Mouse (Mus musculus): Measurements from ENCODE around the gene Rora. TPM values are rescaled to one million over a fixed set of nuclear protein-coding genes. Genes with fewer than 3 reads are reported as not detected.

The Rora gene
- polyA plus RNA-seq, 1 experiment from 2014 or later, result 6.4 TPM

GRCm38 (mm10) chr9:69109618-69110300 is 456.2 kb downstream of the Rora start:
- Histone ChIP-seq H3K36me3 (ENCODE audit: control insufficient read depth, insufficient read depth, low read length) (no peaks in the 10 kb centered on the region), H3K4me3 (ENCODE audit: low read length) (no peak overlapping the region), H3K27me3 (ENCODE audit: control insufficient read depth, insufficient read depth, low read length) (no peaks in the 10 kb centered on the region), H3K9me3 (ENCODE audit: control insufficient read depth, low read length) (no peaks in the 10 kb centered on the region), H3K4me2 (replicated peaks; ENCODE audit: low read depth, low read length) (no peak overlapping the region), H3K4me1 (ENCODE audit: control insufficient read depth, insufficient read depth, low read length) (peaks cover 8% of the 10 kb centered on the region; the same call in 1 of the 2 replicates), H3K9ac (ENCODE audit: low read depth, low read length) (no peak overlapping the region), H3K27ac (ENCODE audit: low read depth, low read length) (no peak overlapping the region)
- 91% methylated on average over 2 of the region's 2 CpGs for WGBS
- no peak for ATAC-seq (ENCODE audit: low FRiP score, low TSS enrichment)

- Histone ChIP-seq H3K9ac (ENCODE audit: low read depth, low read length) (no peak overlapping the region), H3K36me3 (ENCODE audit: control insufficient read depth, insufficient read depth, low read length) (no peaks in the 10 kb centered on the region), H3K4me3 (ENCODE audit: low read length) (no peak overlapping the region), H3K27ac (ENCODE audit: low read depth, low read length) (no peak overlapping the region), H3K27me3 (ENCODE audit: control insufficient read depth, insufficient read depth, low read length) (no peaks in the 10 kb centered on the region), H3K9me3 (ENCODE audit: control insufficient read depth, low read length) (no peaks in the 10 kb centered on the region), H3K4me1 (ENCODE audit: control insufficient read depth, insufficient read depth, low read length) (peaks cover 8% of the 10 kb centered on the region; the same call in 1 of the 2 replicates), H3K4me2 (replicated peaks; ENCODE audit: low read depth, low read length) (no peak overlapping the region)
- no peak for ATAC-seq (ENCODE audit: low FRiP score, low TSS enrichment)
- WGBS, result 60% methylated on average over 5 of the region's 5 CpGs
Observed at GRCm38 (mm10) chr9:69110301-69110674, 456.7 kb downstream of the Rora start.

DNA sequence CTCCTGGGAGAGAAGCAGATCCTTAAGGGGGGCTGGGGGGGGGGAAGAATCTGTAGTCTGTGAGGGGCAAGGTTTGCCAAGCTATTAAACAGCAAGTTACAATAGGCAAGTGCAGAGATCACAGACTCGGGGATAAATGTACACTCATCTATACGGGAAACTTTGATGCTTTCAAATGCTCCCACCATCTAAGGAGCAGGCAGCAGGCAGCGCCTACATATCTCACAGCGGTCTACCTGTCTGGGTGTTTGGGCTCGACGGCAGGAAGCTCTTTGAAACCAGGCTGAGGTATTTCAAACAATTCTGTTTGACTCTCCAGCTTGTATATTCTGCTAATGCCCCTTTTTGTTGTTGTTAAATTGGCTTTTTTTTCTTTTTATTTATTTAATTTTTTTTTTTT is 457.1 kb downstream of the Rora start:
- Histone ChIP-seq H3K9ac (ENCODE audit: low read depth, low read length) (no peak overlapping the region), H3K4me3 (ENCODE audit: low read length) (no peak overlapping the region), H3K9me3 (ENCODE audit: control insufficient read depth, low read length) (no peaks in the 10 kb centered on the region), H3K27ac (ENCODE audit: low read depth, low read length) (no peak overlapping the region), H3K4me2 (replicated peaks; ENCODE audit: low read depth, low read length) (no peak overlapping the region), H3K4me1 (ENCODE audit: control insufficient read depth, insufficient read depth, low read length) (peaks cover 8% of the 10 kb centered on the region; the same call in 1 of the 2 replicates), H3K27me3 (ENCODE audit: control insufficient read depth, insufficient read depth, low read length) (no peaks in the 10 kb centered on the region), H3K36me3 (ENCODE audit: control insufficient read depth, insufficient read depth, low read length) (no peaks in the 10 kb centered on the region)
- no peak for ATAC-seq (ENCODE audit: low FRiP score, low TSS enrichment)
- 70% methylated on average over 6 of the region's 6 CpGs for WGBS

GRCm38 (mm10) chr9:69111539-69111938 is 458.0 kb downstream of the Rora start:
- H3K9ac ChIP-seq (ENCODE audit: low read depth, low read length), result no peak overlapping the region
- H3K36me3 ChIP-seq (ENCODE audit: control insufficient read depth, insufficient read depth, low read length), result no peaks in the 10 kb centered on the region
- no peaks in the 10 kb centered on the region for H3K9me3 ChIP-seq (ENCODE audit: control insufficient read depth, low read length)
- peak; percentile 76; the same call in 1 of the 2 replicates for ATAC-seq (ENCODE audit: low FRiP score, low TSS enrichment)
- no peak overlapping the region; the same call in 1 of the 2 replicates for H3K27ac ChIP-seq (ENCODE audit: low read depth, low read length)
- no peak overlapping the region for H3K4me3 ChIP-seq (ENCODE audit: low read length)
- 27% methylated on average over 6 of the region's 6 CpGs for WGBS
- H3K4me1 ChIP-seq (ENCODE audit: control insufficient read depth, insufficient read depth, low read length), result peaks cover 8% of the 10 kb centered on the region; the same call in 1 of the 2 replicates
- H3K27me3 ChIP-seq (ENCODE audit: control insufficient read depth, insufficient read depth, low read length), result no peaks in the 10 kb centered on the region
- H3K4me2 ChIP-seq (replicated peaks; ENCODE audit: low read depth, low read length), result no peak overlapping the region

DNA sequence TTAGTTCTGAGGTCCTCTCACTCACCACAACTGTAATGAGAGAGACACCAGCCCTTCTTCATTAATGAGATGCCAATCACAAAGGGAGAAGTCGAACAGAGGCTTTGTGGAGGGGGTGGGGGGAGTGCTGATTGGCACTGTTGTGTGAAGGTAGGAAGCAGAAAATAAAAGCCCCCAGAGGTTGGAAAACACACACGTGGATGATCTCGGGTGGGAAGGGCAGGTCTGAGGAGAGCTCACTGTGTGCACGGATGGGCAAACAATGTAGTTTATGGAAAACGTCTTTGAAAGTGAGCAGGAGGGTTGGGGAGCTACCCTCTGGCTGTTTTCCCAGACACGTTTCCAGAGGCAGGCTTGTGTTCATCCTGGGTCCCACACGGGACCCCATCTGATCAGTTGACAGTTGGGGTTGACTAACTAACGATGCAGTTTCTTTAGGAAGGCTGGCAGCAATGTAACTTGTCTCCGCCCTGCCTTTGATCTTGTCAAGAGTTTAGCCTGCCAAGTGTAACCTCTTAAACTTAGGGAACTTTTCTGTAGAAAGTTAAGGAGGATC is 460.9 kb downstream of the Rora start:
- 18% methylated on average over 9 of the region's 9 CpGs for WGBS
- Histone ChIP-seq H3K27me3 (ENCODE audit: control insufficient read depth, insufficient read depth, low read length) (no peaks in the 10 kb centered on the region), H3K9ac (ENCODE audit: low read depth, low read length) (no peak overlapping the region), H3K4me2 (replicated peaks; ENCODE audit: low read depth, low read length) (no peak overlapping the region), H3K36me3 (ENCODE audit: control insufficient read depth, insufficient read depth, low read length) (no peaks in the 10 kb centered on the region), H3K4me1 (ENCODE audit: control insufficient read depth, insufficient read depth, low read length) (peaks cover 8% of the 10 kb centered on the region; the same call in 1 of the 2 replicates), H3K4me3 (ENCODE audit: low read length) (no peak overlapping the region), H3K27ac (ENCODE audit: low read depth, low read length) (no peak overlapping the region), H3K9me3 (ENCODE audit: control insufficient read depth, low read length) (no peaks in the 10 kb centered on the region)
- no peak for ATAC-seq (ENCODE audit: low FRiP score, low TSS enrichment)

- 55% methylated on average over 2 of the region's 2 CpGs for WGBS
- no peak overlapping the region for H3K4me2 ChIP-seq (replicated peaks; ENCODE audit: low read depth, low read length)
- no peaks in the 10 kb centered on the region for H3K9me3 ChIP-seq (ENCODE audit: control insufficient read depth, low read length)
- H3K4me1 ChIP-seq (ENCODE audit: control insufficient read depth, insufficient read depth, low read length), result peaks cover 3% of the 10 kb centered on the region; the same call in 1 of the 2 replicates
- no peaks in the 10 kb centered on the region for H3K27me3 ChIP-seq (ENCODE audit: control insufficient read depth, insufficient read depth, low read length)
- H3K4me3 ChIP-seq (ENCODE audit: low read length), result no peak overlapping the region
- H3K9ac ChIP-seq (ENCODE audit: low read depth, low read length), result no peak overlapping the region
- no peak for ATAC-seq (ENCODE audit: low FRiP score, low TSS enrichment)
- H3K27ac ChIP-seq (ENCODE audit: low read depth, low read length), result no peak overlapping the region
- H3K36me3 ChIP-seq (ENCODE audit: control insufficient read depth, insufficient read depth, low read length), result no peaks in the 10 kb centered on the region
Observed at GRCm38 (mm10) chr9:69116740-69117139, 463.2 kb downstream of the Rora start.

- Histone ChIP-seq H3K36me3 (ENCODE audit: control insufficient read depth, insufficient read depth, low read length) (no peaks in the 10 kb centered on the region), H3K9ac (ENCODE audit: low read depth, low read length) (no peak overlapping the region), H3K4me2 (replicated peaks; ENCODE audit: low read depth, low read length) (no peak overlapping the region), H3K27me3 (ENCODE audit: control insufficient read depth, insufficient read depth, low read length) (no peaks in the 10 kb centered on the region; the same call in 1 of the 2 replicates), H3K4me1 (ENCODE audit: control insufficient read depth, insufficient read depth, low read length) (peaks cover 4% of the 10 kb centered on the region; the same call in 1 of the 2 replicates), H3K4me3 (ENCODE audit: low read length) (no peak overlapping the region), H3K27ac (ENCODE audit: low read depth, low read length) (no peak overlapping the region), H3K9me3 (ENCODE audit: control insufficient read depth, low read length) (no peaks in the 10 kb centered on the region)
- ATAC-seq (ENCODE audit: low FRiP score, low TSS enrichment), result no peak
- WGBS, result 33% methylated on average over 12 of the region's 12 CpGs
Observed at GRCm38 (mm10) chr9:69121117-69121740, 467.6 kb downstream of the Rora start.

- H3K27ac ChIP-seq (ENCODE audit: low read depth, low read length), result no peak overlapping the region
- no peaks in the 10 kb centered on the region; the same call in 1 of the 2 replicates for H3K27me3 ChIP-seq (ENCODE audit: control insufficient read depth, insufficient read depth, low read length)
- peak; percentile 67 for ATAC-seq (ENCODE audit: low FRiP score, low TSS enrichment)
- no peaks in the 10 kb centered on the region for H3K9me3 ChIP-seq (ENCODE audit: control insufficient read depth, low read length)
- H3K4me1 ChIP-seq (ENCODE audit: control insufficient read depth, insufficient read depth, low read length), result peaks cover 4% of the 10 kb centered on the region; the same call in 1 of the 2 replicates
- WGBS, result 4% methylated on average over 22 of the region's 22 CpGs
- no peak overlapping the region for H3K9ac ChIP-seq (ENCODE audit: low read depth, low read length)
- peak overlapping the region; percentile 22 for H3K4me3 ChIP-seq (ENCODE audit: low read length)
- H3K4me2 ChIP-seq (replicated peaks; ENCODE audit: low read depth, low read length), result peak overlapping the region; percentile 52
- H3K36me3 ChIP-seq (ENCODE audit: control insufficient read depth, insufficient read depth, low read length), result no peaks in the 10 kb centered on the region
Observed at GRCm38 (mm10) chr9:69125011-69125786, 471.6 kb downstream of the Rora start.

Data from kidney, embryonic 14.5 days (tissue).